Mouse (Mus musculus) MEL (cell line): ENCODE data around the gene Myh9. TPM values are rescaled to one million over a fixed set of nuclear protein-coding genes. Genes with fewer than 3 reads are reported as not detected.

Source experiments
- DNase-seq: peaks from one replicate; pipeline ENCODE4 v3.0.0; 2011; ENCODE audit warnings: low read depth, low spot score
- H3K27ac ChIP-seq: 2 replicates; pipeline ENCODE4 v1.5.1; 2012; ENCODE audit warnings: low read depth, mild to moderate bottlenecking, control low read depth, low read length, moderate library complexity; ENCODE audit not compliant: control insufficient read depth
- H3K27me3 ChIP-seq, 2 experiments: fragments of 150-350 bp in 1 of 2; sonication (generic) in 1 of 2; 2 replicates each; pipeline ENCODE4 v1.6.1; 2012; ENCODE audit warnings: low read length in 2 of 2, mild to moderate bottlenecking in 2 of 2, improper control_type of control experiment in 1 of 2, moderate library complexity in 1 of 2; ENCODE audit not compliant: insufficient read depth in 2 of 2, control insufficient read depth in 1 of 2
- H3K36me3 ChIP-seq, 2 experiments: 2 replicates each; pipeline ENCODE4 v1.6.1; 2012 to 2014; ENCODE audit warnings: low read length in 2 of 2, improper control_type of control experiment in 1 of 2, inconsistent platforms in 1 of 2, mild to moderate bottlenecking in 1 of 2; ENCODE audit not compliant: insufficient read depth in 2 of 2, control insufficient read depth in 1 of 2
- H3K4me1 ChIP-seq, 2 experiments: fragments of 150-350 bp in 1 of 2; sonication (generic) in 1 of 2; 2 replicates each; pipeline ENCODE4 v1.6.1; 2012; ENCODE audit warnings: low read length in 2 of 2, improper control_type of control experiment in 1 of 2, mild to moderate bottlenecking in 1 of 2; ENCODE audit not compliant: insufficient read depth in 2 of 2, control insufficient read depth in 1 of 2
- H3K4me3 ChIP-seq, 2 experiments: fragments of 150-350 bp in 1 of 2; sonication (generic) in 1 of 2; 2 replicates each; pipeline ENCODE4 v1.5.1; 2012; ENCODE audit warnings: low read depth in 2 of 2, low read length in 2 of 2, mild to moderate bottlenecking in 2 of 2, moderate library complexity in 2 of 2, control low read depth in 1 of 2, improper control_type of control experiment in 1 of 2; ENCODE audit not compliant: control insufficient read depth in 1 of 2, insufficient read depth in 1 of 2
- H3K79me2 ChIP-seq: 2 replicates; pipeline ENCODE4 v1.6.1; 2012; ENCODE audit warnings: mild to moderate bottlenecking, low read length, moderate library complexity; ENCODE audit not compliant: control insufficient read depth, poor library complexity, insufficient read depth
- H3K9ac ChIP-seq: 2 replicates; pipeline ENCODE4 v1.6.1; 2012; ENCODE audit warnings: low read depth, mild to moderate bottlenecking, control low read depth, low read length, moderate library complexity; ENCODE audit not compliant: control insufficient read depth, poor library complexity, severe bottlenecking
- H3K9me3 ChIP-seq: fragments of 150-350 bp; sonication (generic); replicated peaks from 2 replicates; pipeline ENCODE4 v1.6.1; 2012; ENCODE audit warnings: mild to moderate bottlenecking, low read length, improper control_type of control experiment, moderate library complexity; ENCODE audit not compliant: insufficient read depth
- BHLHE40 ChIP-seq: IDR thresholded peaks from 2 replicates; pipeline ENCODE4 v1.6.1; 2012; ENCODE audit warnings: low read depth, mild to moderate bottlenecking, inconsistent platforms, low read length, improper control_type of control experiment, borderline replicate concordance
- CHD1 ChIP-seq: IDR thresholded peaks from 2 replicates; pipeline ENCODE4 v1.6.1; 2012; ENCODE audit warnings: low read depth, mild to moderate bottlenecking, inconsistent platforms, low read length, improper control_type of control experiment
- CHD2 ChIP-seq: IDR thresholded peaks from 2 replicates; pipeline ENCODE4 v1.6.1; 2011; ENCODE audit warnings: low read length, improper control_type of control experiment
- E2F4 ChIP-seq: IDR thresholded peaks from 2 replicates; pipeline ENCODE4 v1.6.1; 2011; ENCODE audit warnings: low read depth, low read length, improper control_type of control experiment, borderline replicate concordance
- GATA1 ChIP-seq: IDR thresholded peaks from 2 replicates; pipeline ENCODE4 v1.6.1; 2011; ENCODE audit warnings: low read depth, low read length, improper control_type of control experiment
- KAT2A ChIP-seq: conservative IDR thresholded peaks from 2 replicates; pipeline ENCODE4 v1.6.1; 2012; ENCODE audit warnings: low read depth, low read length, improper control_type of control experiment, inconsistent platforms
- MAFK ChIP-seq: IDR thresholded peaks from 2 replicates; pipeline ENCODE4 v1.6.1; 2011; ENCODE audit warnings: low read depth, mild to moderate bottlenecking, low read length, improper control_type of control experiment, borderline replicate concordance
- MAZ ChIP-seq: IDR thresholded peaks from 2 replicates; pipeline ENCODE4 v1.6.1; 2012; ENCODE audit warnings: low read depth, mild to moderate bottlenecking, inconsistent platforms, low read length, improper control_type of control experiment
- MYC ChIP-seq: IDR thresholded peaks from 2 replicates; pipeline ENCODE4 v1.6.1; 2011; ENCODE audit warnings: low read depth, mild to moderate bottlenecking, low read length, improper control_type of control experiment, moderate library complexity
- NELFE ChIP-seq: IDR thresholded peaks from 2 replicates; pipeline ENCODE4 v1.6.1; 2011; ENCODE audit warnings: low read depth, low read length, improper control_type of control experiment
- POLR2A ChIP-seq, 2 experiments: IDR thresholded peaks; 2 replicates each; pipeline ENCODE4 v1.6.1; 2011 to 2012; ENCODE audit warnings: low read length in 2 of 2, mild to moderate bottlenecking in 2 of 2, control low read depth in 1 of 2, improper control_type of control experiment in 1 of 2, low read depth in 1 of 2, moderate library complexity in 1 of 2; ENCODE audit not compliant: control insufficient read depth in 1 of 2, insufficient read depth in 1 of 2, poor library complexity in 1 of 2
- POLR2AphosphoS2 ChIP-seq: IDR thresholded peaks from 2 replicates; pipeline ENCODE4 v1.6.1; 2011; ENCODE audit warnings: low read length, improper control_type of control experiment
- RCOR1 ChIP-seq: IDR thresholded peaks from 2 replicates; pipeline ENCODE4 v1.6.1; 2012; ENCODE audit warnings: low read depth, mild to moderate bottlenecking, inconsistent platforms, low read length, improper control_type of control experiment
- SMC3 ChIP-seq: IDR thresholded peaks from 2 replicates; pipeline ENCODE4 v1.6.1; 2011; ENCODE audit warnings: low read depth, low read length, improper control_type of control experiment
- TAL1 ChIP-seq: IDR thresholded peaks from 2 replicates; pipeline ENCODE4 v1.6.1; 2012; ENCODE audit warnings: mild to moderate bottlenecking, inconsistent platforms, low read length, moderate library complexity, mixed read lengths
- TCF12 ChIP-seq: IDR thresholded peaks from 2 replicates; pipeline ENCODE4 v1.6.1; 2014; ENCODE audit warnings: low read depth, mild to moderate bottlenecking, inconsistent platforms, low read length, improper control_type of control experiment, moderate library complexity
- USF1 ChIP-seq: IDR thresholded peaks from 2 replicates; pipeline ENCODE4 v1.6.1; 2014; ENCODE audit warnings: low read depth, mild to moderate bottlenecking, inconsistent platforms, low read length, improper control_type of control experiment, moderate library complexity
- ZC3H11A ChIP-seq: IDR thresholded peaks from 2 replicates; pipeline ENCODE4 v1.6.1; 2012; ENCODE audit warnings: low read depth, mild to moderate bottlenecking, inconsistent platforms, low read length, improper control_type of control experiment
- ZNF384 ChIP-seq: IDR thresholded peaks from 2 replicates; pipeline ENCODE4 v1.6.1; 2012; ENCODE audit warnings: low read depth, mild to moderate bottlenecking, inconsistent platforms, low read length, improper control_type of control experiment
- polyA plus RNA-seq, 2 experiments: library from polyadenylated mRNA; stranded (reverse) in 1 of 2; unstranded in 1 of 2; fragments of >175 nt in 1 of 2; fragments of >200 nt in 1 of 2; gene quantifications; 2 replicates each; pipeline versions ENCODE4 v1.2.1 to v1.2.4; 2012; ENCODE audit warnings: low replicate concordance in 2 of 2, low read depth in 1 of 2; ENCODE audit not compliant: insufficient read length in 2 of 2, insufficient read depth in 1 of 2, missing spikeins in 1 of 2
- total RNA-seq: library from RNA; depleted of rRNA; stranded (reverse); fragments of 300-350 nt; gene quantifications from 2 replicates; pipeline ENCODE4 v1.2.3, GENCODE M21; 2012

The Myh9 gene
- total and polyA plus RNA-seq, 3 experiments = 59.3 to 176 (median 158) TPM

DNA sequence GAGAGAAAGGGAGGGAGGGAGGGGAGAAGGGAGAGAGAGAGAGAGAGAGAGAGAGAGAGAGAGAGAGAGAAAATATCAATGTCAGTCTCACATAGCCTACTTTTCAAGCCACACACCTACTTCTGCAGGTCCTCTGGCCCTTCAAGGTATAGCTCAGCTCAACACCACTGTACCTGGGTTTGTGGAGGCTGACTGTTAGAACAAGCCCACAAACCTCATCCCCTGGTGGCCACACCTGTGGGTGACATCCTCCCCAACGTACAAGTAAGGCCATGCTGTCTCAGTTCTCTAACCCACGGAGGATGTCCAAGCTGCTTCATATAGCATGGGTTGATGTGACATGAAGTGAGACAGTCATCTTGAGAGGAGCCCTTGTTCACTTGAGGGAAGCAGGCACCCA lies 35.2 kb upstream of the Myh9 start:
- Histone ChIP-seq H3K79me2 (no peaks in the 10 kb centered on the region), H3K4me1 (peaks cover 1 to 17% of the 10 kb centered on the region in 2 experiments), H3K36me3 (peaks cover 0 to 8% of the 10 kb centered on the region in 2 experiments; a peak in 2 of 4 replicates), H3K27ac (no peak overlapping the region), H3K9ac (no peak overlapping the region), H3K9me3 (no peaks in the 10 kb centered on the region), H3K27me3 (no peaks in the 10 kb centered on the region), H3K4me3 (no peak overlapping the region)
- no peak for TF ChIP-seq POLR2AphosphoS2
- no peak for TF ChIP-seq E2F4
- TF ChIP-seq SMC3 = no peak
- TF ChIP-seq MYC = no peak
- no peak for TF ChIP-seq TCF12
- TF ChIP-seq ZC3H11A = no peak
- no peak for TF ChIP-seq TAL1
- no peak for TF ChIP-seq MAZ
- TF ChIP-seq NELFE = no peak
- TF ChIP-seq USF1 = no peak
- no peak for TF ChIP-seq ZNF384
- TF ChIP-seq GATA1 = no peak
- TF ChIP-seq MAFK = no peak
- no peak for TF ChIP-seq KAT2A
- TF ChIP-seq RCOR1 = no peak
- no peak for TF ChIP-seq BHLHE40
- TF ChIP-seq CHD1 = no peak
- DNase-seq = no peak

- no peaks in the 10 kb centered on the region for H3K79me2 ChIP-seq
- peaks cover 0 to 4% of the 10 kb centered on the region in 2 experiments; a peak in 2 of 4 replicates for H3K36me3 ChIP-seq
- H3K27ac ChIP-seq = no peak overlapping the region
- no peak for TF ChIP-seq CHD2
- TF ChIP-seq BHLHE40 = no peak
- TF ChIP-seq POLR2A (IDR thresholded peaks at IDR 0.05; ENCODE audit: control insufficient read depth in 1 of 2, insufficient read depth in 1 of 2, low read depth in 1 of 2, low read length in 2 of 2, poor library complexity in 1 of 2) = no peak
- TF ChIP-seq, all 39 proteins: peak for 0
- H3K4me1 ChIP-seq = peaks cover 0 to 13% of the 10 kb centered on the region in 2 experiments; a peak in 3 of 4 replicates
- DNase-seq = no peak
- H3K4me3 ChIP-seq = no peak overlapping the region
- H3K9ac ChIP-seq = no peak overlapping the region
- H3K27me3 ChIP-seq = no peaks in the 10 kb centered on the region
- H3K9me3 ChIP-seq = no peaks in the 10 kb centered on the region
These were observed 34.7 kb upstream of the Myh9 start for GRCm38 (mm10) chr15:77876716-77877115.
